Mouse (Mus musculus) embryonic fibroblast, embryonic 13.5 days (primary cell): ENCODE results near the gene Nprl2.

Experiments used
- CTCF ChIP-seq: IDR thresholded peaks from 2 replicates; pipeline ENCODE4 v1.5.1; 2011; ENCODE audit warnings: mild to moderate bottlenecking, control low read depth, low read length, moderate library complexity, borderline replicate concordance; ENCODE audit not compliant: insufficient read depth
- POLR2A ChIP-seq: IDR thresholded peaks from 2 replicates; pipeline ENCODE4 v1.6.1; 2011; ENCODE audit warnings: low read depth, mild to moderate bottlenecking, control low read depth, low read length, moderate library complexity

- TF ChIP-seq CTCF = no peak
- no peak for TF ChIP-seq POLR2A
Measured at GRCm38 (mm10) chr9:107544729-107545128, 2.7 kb downstream of the Nprl2 start.
